Mouse (Mus musculus) large intestine, adult 2 months (tissue): Measurements from ENCODE around the gene Fbxo36. TPM values are rescaled to one million over a fixed set of nuclear protein-coding genes. Genes with fewer than 3 reads are reported as not detected.

Experiments used
- DNase-seq: peaks from one replicate; pipeline ENCODE4 v3.0.0-alpha.2; 2012; ENCODE audit warnings: low read depth, low spot score
- WGBS: fragments of 180-500 bp; shearing (Covaris S2); methylation state at CpG from one replicate; pipeline ENCODE4 v1.1.7; 2018; 5-methylcytosine and 5-hydroxymethylcytosine counted together
- polyA plus RNA-seq: library from polyadenylated mRNA; depleted of rRNA; stranded (reverse); fragments of >200 nt; gene quantifications from 2 replicates; pipeline ENCODE4 v1.2.3, GENCODE M21; 2012; rRNA removed

Fbxo36 gene
- polyA plus RNA-seq, 1 experiment, result 5.6 TPM

DNA sequence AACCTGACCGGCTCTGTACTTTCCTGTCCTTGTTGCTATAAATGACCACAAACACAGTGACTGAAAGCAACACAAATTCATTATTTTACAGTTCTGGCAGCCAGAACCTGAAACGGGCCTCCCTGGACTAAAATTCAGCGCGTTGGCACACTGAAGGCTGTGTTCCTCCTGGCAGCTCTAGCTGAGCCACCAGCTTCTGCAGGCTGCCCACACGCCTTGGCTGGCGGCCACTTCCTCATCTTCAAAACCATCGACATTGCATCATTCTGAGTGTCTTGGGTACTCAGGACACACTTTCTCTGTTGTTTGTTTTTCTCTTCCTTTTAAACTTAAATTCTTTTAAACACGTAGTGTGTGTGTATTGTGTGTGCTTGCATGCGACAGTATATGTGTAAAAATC is 96.0 kb downstream of the Fbxo36 start:
- no peak for DNase-seq
- 53% methylated on average over 9 of the region's 9 CpGs for WGBS

DNA sequence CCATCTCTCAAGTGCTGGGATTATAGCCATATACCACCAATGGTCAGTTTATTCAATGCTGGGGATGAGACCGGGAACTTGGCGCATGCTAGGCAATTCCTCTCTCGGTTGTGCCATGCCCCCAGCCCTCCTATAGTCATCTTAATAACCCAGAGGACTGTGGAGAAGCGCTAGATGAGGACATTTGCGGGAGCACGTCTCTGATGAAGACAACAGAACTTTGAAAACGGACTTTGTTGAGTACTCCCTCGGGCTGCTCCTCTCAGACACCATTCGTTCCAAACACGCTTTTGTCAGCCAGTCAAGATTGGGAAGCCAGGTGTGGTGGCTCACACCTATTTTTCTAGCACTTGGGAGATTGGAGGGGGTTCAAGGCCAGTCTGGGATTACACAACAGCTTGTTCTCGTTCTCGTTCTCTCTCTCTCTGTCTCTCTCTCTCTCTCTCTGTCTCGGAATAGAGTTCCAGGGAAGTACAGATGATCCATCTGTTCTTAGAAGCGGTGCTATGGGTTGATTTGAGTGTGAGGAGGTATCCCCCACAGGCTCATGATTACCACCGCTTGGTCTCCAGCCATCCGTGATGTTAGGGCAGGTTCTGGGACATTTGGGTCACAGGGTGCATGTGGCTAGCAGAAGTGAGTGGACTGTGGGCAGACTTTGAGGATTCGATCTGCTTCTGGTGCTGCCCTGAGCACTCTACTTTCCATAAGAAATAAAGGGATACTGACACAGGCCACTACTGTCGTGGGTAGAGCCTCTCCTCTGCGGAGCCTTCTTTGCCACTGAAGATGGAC is 97.3 kb downstream of the Fbxo36 start:
- 84% methylated on average over 19 of the region's 19 CpGs for WGBS
- DNase-seq, result no peak

DNA sequence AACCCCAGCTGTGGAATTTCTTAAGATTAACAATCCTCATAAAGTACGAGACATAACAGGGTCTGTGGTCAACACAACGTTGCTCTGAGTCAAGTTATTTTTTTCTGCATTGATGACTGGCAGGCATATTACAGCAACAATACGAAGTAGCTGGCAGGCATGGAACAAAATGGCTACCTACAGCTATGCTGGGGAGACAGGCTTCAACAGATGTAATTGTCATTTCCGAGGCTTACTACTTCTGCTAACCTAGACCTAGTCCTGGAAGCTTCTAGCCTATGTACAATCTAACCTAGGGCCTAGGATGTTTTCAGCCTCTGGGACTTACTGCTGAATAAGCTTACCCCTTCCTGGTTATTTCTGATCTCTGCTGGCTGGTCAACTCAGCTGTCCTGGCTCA is 99.8 kb downstream of the Fbxo36 start:
- no peak for DNase-seq
- WGBS, result 62% methylated on average over 4 of the region's 4 CpGs

DNA sequence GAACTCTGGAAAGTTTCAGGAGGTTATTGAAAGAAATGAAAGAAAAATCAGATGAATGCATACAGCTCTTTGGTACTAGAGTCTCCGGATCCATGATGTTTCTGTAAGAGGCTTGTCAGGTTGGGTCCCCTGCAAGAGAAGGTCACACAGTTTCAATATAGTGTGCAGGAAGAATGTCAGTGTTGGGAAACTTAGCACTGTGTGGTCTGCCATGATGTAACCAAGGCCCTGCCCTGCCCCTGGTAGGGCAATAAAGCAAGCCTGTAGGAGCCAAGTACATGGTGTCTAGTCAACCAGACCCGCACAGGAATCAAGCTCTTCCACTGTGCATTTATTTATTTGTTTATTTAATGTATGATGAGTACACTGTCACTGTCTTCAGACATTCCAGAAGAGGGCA is 100.7 kb downstream of the Fbxo36 start:
- no peak for DNase-seq
- 71% methylated on average over 2 of the region's 2 CpGs for WGBS

DNA sequence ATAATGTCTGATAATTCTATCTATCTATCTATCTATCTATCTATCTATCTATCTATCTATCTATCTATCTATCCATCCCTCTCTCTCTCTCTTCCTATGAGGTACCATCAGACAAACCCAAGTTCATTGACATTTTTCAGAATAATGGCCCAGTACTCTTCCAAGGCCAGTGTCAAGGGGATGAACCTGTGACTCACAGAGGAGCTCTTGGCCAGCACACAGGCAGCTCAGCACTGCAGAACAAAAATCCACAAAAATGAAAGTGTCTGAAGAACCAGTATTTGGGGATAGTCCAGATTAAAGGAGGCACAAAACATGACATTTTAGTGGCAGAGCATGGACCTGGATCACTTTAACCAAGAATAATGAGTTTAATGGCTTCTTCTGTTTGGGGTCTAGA is 103.0 kb downstream of the Fbxo36 start:
- no peak for DNase-seq

DNA sequence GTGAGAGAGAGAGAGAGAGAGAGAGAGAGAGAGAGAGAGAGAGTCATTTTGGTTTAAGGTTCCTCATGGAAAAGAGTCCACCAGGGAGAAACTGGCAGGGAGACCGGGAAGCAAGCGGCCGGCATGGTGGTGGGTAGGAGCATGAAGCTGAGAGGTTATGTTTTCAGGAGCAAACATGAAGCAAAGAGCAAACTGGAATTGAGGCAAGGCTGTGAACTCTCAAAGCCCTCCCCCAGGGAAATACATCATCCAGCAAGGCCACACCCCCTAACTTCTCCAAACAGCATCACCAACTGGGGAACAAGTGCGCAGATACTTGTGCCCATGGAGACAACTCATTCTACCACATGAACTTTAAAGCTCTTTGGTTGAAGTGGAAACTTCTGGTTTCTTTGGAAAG is 103.9 kb downstream of the Fbxo36 start:
- WGBS, result 93% methylated on average over 4 of the region's 4 CpGs

DNA sequence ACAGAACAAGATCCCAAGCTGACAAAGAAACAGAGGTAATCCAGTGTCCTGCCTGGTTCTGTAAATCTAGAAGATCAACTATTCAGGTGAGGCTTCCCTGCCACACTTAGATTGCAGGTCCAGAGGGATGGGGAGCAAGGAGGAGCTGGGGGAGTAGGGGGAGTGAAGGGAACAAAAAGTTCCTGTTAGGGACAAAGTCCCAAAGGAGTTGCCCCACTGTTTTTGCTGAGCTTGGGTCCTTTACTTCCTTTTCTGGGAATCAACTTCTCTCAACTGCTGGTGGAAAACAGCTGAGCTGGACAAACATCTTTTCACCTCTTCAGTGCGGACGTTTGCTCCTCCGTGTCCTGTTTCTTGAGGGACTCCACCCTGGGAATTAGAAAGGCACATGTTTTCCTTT is 106.3 kb downstream of the Fbxo36 start:
- 62% methylated on average over 3 of the region's 3 CpGs for WGBS
- no peak for DNase-seq

More for the DNA sequence above, 103.9 kb downstream of the Fbxo36 start:
- DNase-seq, result no peak

DNA sequence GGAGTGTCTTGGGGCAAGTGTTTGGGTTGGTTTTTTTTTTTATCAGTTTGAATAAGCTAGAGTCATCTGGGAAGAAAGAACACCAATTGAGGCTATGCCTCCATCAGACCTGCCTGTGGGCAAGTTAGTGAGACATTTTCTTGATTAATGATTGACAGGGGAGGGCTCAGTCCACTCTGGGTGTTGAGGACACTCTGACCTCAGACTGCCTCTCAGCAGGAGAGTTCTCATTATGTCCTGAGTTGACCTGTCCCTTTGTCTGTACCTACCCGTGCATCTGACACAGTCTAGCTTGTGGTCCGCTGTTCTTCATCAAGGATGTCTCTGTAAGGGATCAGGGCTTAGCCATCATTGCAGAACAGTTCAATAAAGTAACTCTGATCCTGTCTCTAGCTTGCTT is 107.7 kb downstream of the Fbxo36 start:
- DNase-seq, result no peak
- 71% methylated on average over 2 of the region's 2 CpGs for WGBS

Other genes with a start within 250 kb of the Fbxo36 start
- 1.8 and 2.8 TPM in 2 replicates for gene Dner, start 143.6 kb upstream of the Fbxo36 start, polyA plus RNA-seq
- 20.8 and 26.5 TPM in 2 replicates for gene Trip12, start 675 bp downstream of the Fbxo36 start, polyA plus RNA-seq
- gene Slc16a14, start 95.3 kb downstream of the Fbxo36 start, polyA plus RNA-seq, result not detected in 2 replicates